Mouse (Mus musculus) effector memory CD4-positive, alpha-beta T cell, adult 5 months (primary cell): ENCODE data around the gene D6Ertd527e. TPM values are rescaled to one million over a fixed set of nuclear protein-coding genes. Genes with fewer than 3 reads are reported as not detected.

ENCODE experiments used
- polyA plus RNA-seq: library from polyadenylated mRNA; unstranded; fragments of 100-300 nt; shearing (Covaris generic); gene quantifications from one replicate; pipeline ENCODE4 v1.2.1, GENCODE M21; 2017

The D6Ertd527e gene
- 0.17 TPM for polyA plus RNA-seq

GRCm38 (mm10) chr6:87104123-87104796 is at the start of gene D6Ertd527e:
Gene D6Ertd527e, plus strand, starts transcription at chr6:87104746.

Other genes starting within 250 kb of the D6Ertd527e start
- gene Nfu1, start 95.5 kb upstream of the D6Ertd527e start, polyA plus RNA-seq: 62.3 TPM
- gene Gfpt1, start 61.9 kb upstream of the D6Ertd527e start, polyA plus RNA-seq: 23.7 TPM
- 0.17 TPM for gene Antxr1, start 231.1 kb downstream of the D6Ertd527e start, polyA plus RNA-seq
- not detected for gene Gkn1, start 246.2 kb downstream of the D6Ertd527e start, polyA plus RNA-seq